Mouse (Mus musculus) hindbrain, embryonic 14.5 days (tissue): ENCODE results near the gene Pheta1. TPM values are rescaled to one million over a fixed set of nuclear protein-coding genes. Genes with fewer than 3 reads are reported as not detected.
A peak's percentile ranks its signal among the peaks of the same experiment; 100 is the strongest.

Experiments used
- ATAC-seq: fragments of 200-750 bp; cut with Nextera tagmentation; 2 replicates; pipeline ENCODE4 v1.8.0; 2017; ENCODE audit warnings: moderate number of reproducible peaks, mild to moderate bottlenecking, moderate TSS enrichment, moderate library complexity; ENCODE audit not compliant: low FRiP score
- DNase-seq: peaks from one replicate; pipeline ENCODE4 v3.0.0-alpha.2; 2015; ENCODE audit warnings: low spot score
- H3K27ac ChIP-seq: fragments of 300-500 bp; sonication (generic); 2 replicates; pipeline ENCODE4 v1.5.1; 2014; ENCODE audit warnings: mild to moderate bottlenecking, moderate library complexity
- H3K27me3 ChIP-seq: fragments of 300-500 bp; sonication (generic); 2 replicates; pipeline ENCODE4 v1.6.1; 2014; ENCODE audit warnings: mild to moderate bottlenecking, low read length, mixed read lengths; ENCODE audit not compliant: control insufficient read depth, insufficient read depth
- H3K36me3 ChIP-seq: fragments of 300-500 bp; sonication (generic); replicated peaks from 2 replicates; pipeline ENCODE4 v1.6.1; 2014; ENCODE audit not compliant: control insufficient read depth, insufficient read depth
- H3K4me1 ChIP-seq: fragments of 300-500 bp; sonication (generic); replicated peaks from 2 replicates; pipeline ENCODE4 v1.6.1; 2014; ENCODE audit warnings: antibody characterized with exemption, low read length, mixed read lengths; ENCODE audit not compliant: control insufficient read depth, insufficient read depth
- H3K4me2 ChIP-seq: fragments of 300-500 bp; sonication (generic); replicated peaks from 2 replicates; pipeline ENCODE4 v1.6.1; 2014; ENCODE audit warnings: mild to moderate bottlenecking, moderate library complexity
- H3K4me3 ChIP-seq: fragments of 300-500 bp; sonication (generic); replicated peaks from 2 replicates; pipeline ENCODE4 v1.5.1; 2014; ENCODE audit warnings: mild to moderate bottlenecking, low read length
- H3K9ac ChIP-seq: fragments of 300-500 bp; sonication (generic); 2 replicates; pipeline ENCODE4 v1.6.1; 2014
- H3K9me3 ChIP-seq: fragments of 300-500 bp; sonication (generic); 2 replicates; pipeline ENCODE4 v1.6.1; 2016; ENCODE audit warnings: low read length; ENCODE audit not compliant: control insufficient read depth
- WGBS: fragments of 180-500 bp; shearing (Covaris S2); extraction: QIAGEN DNeasy Blood & Tissue Kit; methylation state at CpG from one replicate; pipeline ENCODE4 v1.1.7; 2014; 5-methylcytosine and 5-hydroxymethylcytosine counted together
- polyA plus RNA-seq: library from polyadenylated mRNA; unstranded; fragments of >200 nt; fragmentation: Nextera tagmentation; extraction: Ambion mirVana; gene quantifications from 2 replicates; pipeline ENCODE4 v1.2.1, GENCODE M21; 2014

Gene Pheta1
- 28.7 and 32.3 TPM in 2 replicates for polyA plus RNA-seq

DNA sequence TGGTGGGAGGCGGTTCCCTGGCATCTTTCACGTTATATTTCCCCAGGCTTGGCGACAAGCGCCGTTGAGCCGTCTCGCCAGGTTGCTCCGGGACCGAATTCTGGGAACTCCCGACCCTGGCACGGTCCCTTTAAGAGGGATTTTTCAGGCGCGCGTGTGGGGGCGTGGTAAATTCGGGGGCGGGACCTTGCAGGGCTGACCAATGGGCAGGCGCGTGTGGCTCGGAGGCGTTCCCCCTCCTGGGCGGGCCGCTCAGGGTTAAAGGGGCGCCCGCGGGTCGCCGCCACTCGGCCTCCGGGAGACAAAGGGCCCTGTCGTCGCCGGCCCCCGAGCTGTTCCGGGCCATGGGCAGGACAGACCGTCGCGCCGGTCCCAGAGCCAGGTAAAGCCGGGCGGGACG is at the start of gene Pheta1:
Gene Pheta1 (plus strand): TSS at position 242 of the 400 bp plus-strand sequence.
- Histone ChIP-seq H3K4me3 (peak within 1 kb of the TSS; percentile 67), H3K9ac (peak within 1 kb of the TSS; percentile 74), H3K4me2 (peak within 1 kb of the TSS; percentile 58), H3K9me3 (no peaks in the 10 kb centered on the region), H3K27me3 (peaks cover 16% of the 10 kb centered on the region), H3K4me1 (peaks cover 18% of the 10 kb centered on the region), H3K36me3 (peaks cover 24% of the 10 kb centered on the region), H3K27ac (peak within 1 kb of the TSS; percentile 40)
- peak; percentile 92 for DNase-seq
- WGBS, result under 1% methylated on average over 39 of the region's 42 CpGs
- peak; percentile 90 for ATAC-seq

DNA sequence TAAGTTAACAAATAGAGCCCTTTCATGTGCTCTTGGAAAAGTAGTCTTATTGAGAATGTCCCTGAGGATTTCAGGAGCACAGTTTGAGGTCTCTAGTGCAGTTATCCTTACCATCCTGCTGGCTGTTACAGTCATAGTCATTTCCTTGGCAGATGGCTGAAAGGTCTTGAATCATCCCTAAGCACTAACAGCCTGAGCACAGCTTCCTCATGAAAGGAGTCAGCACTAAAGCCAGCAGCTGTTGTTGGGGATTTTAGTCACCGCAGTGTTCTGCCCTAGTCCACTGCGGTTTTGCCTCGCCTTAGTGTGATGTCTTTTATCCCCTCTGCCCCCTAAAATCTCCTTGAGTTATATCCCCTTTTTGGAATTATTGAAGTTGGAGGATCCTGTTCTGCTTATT is 41.6 kb upstream of the Pheta1 start:
- no peak overlapping the region for H3K4me3 ChIP-seq
- WGBS, result 81% methylated on average over 3 of the region's 3 CpGs
- no peaks in the 10 kb centered on the region for H3K4me1 ChIP-seq
- DNase-seq, result no peak
- no peaks in the 10 kb centered on the region for H3K27me3 ChIP-seq
- peaks cover 69% of the 10 kb centered on the region for H3K36me3 ChIP-seq
- H3K27ac ChIP-seq, result no peak overlapping the region
- no peaks in the 10 kb centered on the region for H3K9me3 ChIP-seq
- ATAC-seq, result no peak
- no peak overlapping the region for H3K4me2 ChIP-seq
- no peak overlapping the region for H3K9ac ChIP-seq

DNA sequence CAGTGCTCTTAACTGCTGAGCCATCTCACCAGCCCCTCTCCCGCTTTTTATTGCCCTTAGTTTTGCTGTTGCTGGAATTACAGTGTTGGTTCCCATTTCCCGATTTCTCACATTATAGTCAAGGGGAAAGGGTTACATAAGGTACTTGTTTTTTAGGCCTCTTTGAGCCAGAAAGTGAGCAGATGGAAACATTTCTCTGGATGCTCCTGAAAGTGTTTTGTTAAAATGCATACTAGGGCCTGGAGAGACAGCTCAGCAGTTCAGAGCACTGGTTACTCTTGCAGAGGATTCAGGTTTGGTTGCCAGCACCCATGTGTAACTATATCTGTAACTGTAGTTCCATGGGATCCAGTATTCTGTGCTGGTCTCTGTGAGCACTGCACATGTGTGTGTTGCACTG is 40.6 kb upstream of the Pheta1 start:
- no peaks in the 10 kb centered on the region for H3K27me3 ChIP-seq
- H3K4me3 ChIP-seq, result no peak overlapping the region
- H3K9me3 ChIP-seq, result no peaks in the 10 kb centered on the region
- 94% methylated on average over 2 of the region's 2 CpGs for WGBS
- no peak for ATAC-seq
- no peak for DNase-seq
- H3K9ac ChIP-seq, result no peak overlapping the region
- no peaks in the 10 kb centered on the region for H3K4me1 ChIP-seq
- no peak overlapping the region for H3K4me2 ChIP-seq
- H3K36me3 ChIP-seq, result peaks cover 68% of the 10 kb centered on the region
- H3K27ac ChIP-seq, result no peak overlapping the region

DNA sequence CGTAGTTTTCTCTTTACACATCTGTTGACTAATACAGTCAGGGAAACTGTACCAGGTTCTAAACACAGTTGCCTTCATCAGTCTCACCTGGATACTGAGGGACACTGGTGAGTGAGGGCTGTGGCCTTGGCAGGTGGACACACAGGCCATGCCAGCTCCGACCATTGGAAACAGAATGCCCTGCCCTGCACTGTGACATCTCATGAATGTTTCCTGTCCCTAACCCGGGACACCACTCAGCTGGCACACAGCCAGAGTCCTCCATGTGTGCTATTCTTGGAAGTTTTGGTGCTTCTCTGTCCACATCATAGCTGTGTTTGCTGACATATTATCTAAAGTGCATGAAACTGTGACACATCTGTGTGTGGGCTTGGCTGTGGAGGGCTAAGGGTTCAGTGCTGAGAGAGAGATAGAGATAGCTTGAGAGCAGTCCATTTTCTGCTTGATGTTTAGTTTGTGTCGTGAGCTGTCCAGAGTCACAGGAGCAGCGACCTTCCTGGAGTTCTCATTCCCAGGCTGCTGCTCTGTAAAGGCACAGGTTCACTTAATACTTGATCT is 39.0 kb upstream of the Pheta1 start:
- Histone ChIP-seq H3K4me2 (no peak overlapping the region), H3K9me3 (no peaks in the 10 kb centered on the region), H3K4me3 (no peak overlapping the region), H3K9ac (no peak overlapping the region), H3K27me3 (no peaks in the 10 kb centered on the region), H3K27ac (no peak overlapping the region), H3K4me1 (no peaks in the 10 kb centered on the region), H3K36me3 (peaks cover 68% of the 10 kb centered on the region)
- ATAC-seq (no peak), DNase-seq (no peak)
- 85% methylated on average over 5 of the region's 5 CpGs for WGBS

DNA sequence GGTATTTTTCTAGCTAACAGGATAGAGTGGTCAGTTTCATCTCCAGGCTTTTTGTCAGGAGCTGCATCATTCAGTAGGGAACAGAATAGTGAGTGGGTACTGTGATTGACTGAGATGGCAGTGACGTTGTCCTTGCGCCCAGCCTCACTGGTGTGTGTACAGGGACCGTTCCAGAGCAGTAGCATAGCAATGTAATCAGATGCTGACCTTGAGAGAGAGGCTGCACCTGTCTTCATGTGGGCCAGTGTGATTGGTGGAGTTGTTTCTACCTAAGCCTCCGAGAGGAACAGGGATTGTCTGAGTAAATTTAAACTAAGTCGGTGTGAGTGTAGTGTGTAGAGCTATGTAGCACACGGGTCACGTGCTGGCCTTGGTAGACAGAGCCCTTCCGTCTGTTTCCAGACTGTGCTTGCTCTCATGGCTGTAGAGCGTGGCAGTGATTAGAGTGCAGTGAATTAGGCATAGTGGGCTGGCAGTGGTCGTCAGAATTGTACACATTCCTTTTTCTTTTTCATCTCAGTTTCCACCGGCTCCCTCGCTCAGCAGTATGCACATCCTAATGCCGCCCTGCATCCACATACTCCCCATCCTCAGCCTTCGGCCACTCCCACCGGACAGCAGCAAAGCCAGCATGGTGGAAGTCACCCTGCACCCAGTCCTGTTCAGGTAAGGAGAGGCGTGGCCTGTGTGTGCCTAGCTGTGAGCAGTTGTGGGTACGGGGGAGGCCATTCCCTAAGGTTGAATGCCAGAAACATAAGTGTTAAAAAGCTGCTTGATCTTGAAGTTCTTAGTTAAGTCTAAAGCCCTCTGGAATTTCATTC is 38.2 kb upstream of the Pheta1 start:
- DNase-seq (no peak), ATAC-seq (no peak)
- Histone ChIP-seq H3K27ac (no peak overlapping the region), H3K36me3 (peaks cover 67% of the 10 kb centered on the region), H3K4me1 (no peaks in the 10 kb centered on the region), H3K9ac (no peak overlapping the region), H3K9me3 (no peaks in the 10 kb centered on the region), H3K27me3 (no peaks in the 10 kb centered on the region), H3K4me2 (no peak overlapping the region), H3K4me3 (no peak overlapping the region)
- 86% methylated on average over 17 of the region's 17 CpGs for WGBS

DNA sequence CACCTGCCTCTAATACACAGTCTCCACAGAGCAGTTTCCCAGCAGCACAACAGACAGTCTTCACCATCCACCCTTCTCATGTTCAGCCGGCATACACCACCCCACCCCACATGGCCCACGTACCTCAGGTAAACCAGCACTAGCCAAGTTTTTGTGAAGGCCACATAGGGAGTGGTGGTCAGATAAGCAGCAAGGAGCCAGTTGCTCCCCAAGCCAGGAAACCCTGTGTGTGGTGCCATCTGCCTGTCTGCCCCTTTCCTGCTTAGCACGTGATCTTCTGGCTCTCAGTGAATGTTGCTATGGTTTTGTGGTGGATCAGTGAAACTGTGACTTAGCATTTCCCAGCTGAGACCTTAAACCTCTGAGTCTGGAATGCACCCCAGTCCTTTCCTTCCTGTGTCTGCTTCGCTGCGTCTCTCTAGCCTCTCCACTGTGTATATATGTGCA is 37.3 kb upstream of the Pheta1 start:
- peaks cover 73% of the 10 kb centered on the region for H3K36me3 ChIP-seq
- no peak overlapping the region for H3K27ac ChIP-seq
- no peak overlapping the region for H3K4me3 ChIP-seq
- no peak overlapping the region for H3K9ac ChIP-seq
- no peaks in the 10 kb centered on the region for H3K9me3 ChIP-seq
- H3K27me3 ChIP-seq, result no peaks in the 10 kb centered on the region
- H3K4me2 ChIP-seq, result no peak overlapping the region
- ATAC-seq (no peak), DNase-seq (no peak)
- 87% methylated on average over 5 of the region's 5 CpGs for WGBS
- H3K4me1 ChIP-seq, result no peaks in the 10 kb centered on the region

DNA sequence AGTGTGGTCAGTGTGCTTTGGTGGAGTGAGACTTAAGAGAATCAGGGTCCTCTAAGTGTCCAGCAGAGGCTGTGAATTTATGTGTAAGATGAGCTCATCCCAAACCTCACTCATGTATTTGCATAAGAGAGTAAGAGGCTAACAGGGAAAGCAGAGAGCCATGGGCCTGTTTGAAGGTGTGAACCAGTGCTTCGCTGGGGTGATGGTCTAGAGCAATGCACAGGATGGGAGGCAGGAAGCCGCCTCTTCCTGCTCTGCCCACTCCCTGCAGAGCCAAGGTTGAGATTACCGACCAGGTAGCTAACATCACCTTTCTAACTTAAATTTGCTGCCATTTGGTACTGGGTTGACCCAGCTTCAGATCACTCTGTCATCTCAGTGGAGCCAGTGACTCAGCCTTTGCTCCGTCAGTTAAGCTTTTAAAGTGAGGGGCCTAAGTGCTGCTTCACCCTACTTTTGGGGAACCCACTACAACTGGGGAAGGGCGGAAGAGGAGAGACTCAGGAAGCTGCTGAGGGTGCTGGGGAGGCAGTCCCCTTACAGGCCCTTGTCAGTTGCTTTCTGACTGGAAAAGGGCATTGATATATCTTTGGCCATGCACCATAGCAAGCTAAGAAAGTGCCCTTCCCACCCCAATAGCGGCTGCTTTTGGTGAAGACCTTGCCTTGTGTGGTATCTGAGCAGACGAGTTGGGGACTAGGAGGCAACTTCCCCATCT is 36.1 kb upstream of the Pheta1 start:
- Histone ChIP-seq H3K9ac (no peak overlapping the region), H3K36me3 (peaks cover 83% of the 10 kb centered on the region), H3K27me3 (no peaks in the 10 kb centered on the region), H3K27ac (no peak overlapping the region), H3K4me2 (no peak overlapping the region), H3K4me3 (no peak overlapping the region), H3K4me1 (no peaks in the 10 kb centered on the region), H3K9me3 (no peaks in the 10 kb centered on the region)
- no peak for DNase-seq
- 89% methylated on average over 7 of the region's 7 CpGs for WGBS
- ATAC-seq, result no peak

DNA sequence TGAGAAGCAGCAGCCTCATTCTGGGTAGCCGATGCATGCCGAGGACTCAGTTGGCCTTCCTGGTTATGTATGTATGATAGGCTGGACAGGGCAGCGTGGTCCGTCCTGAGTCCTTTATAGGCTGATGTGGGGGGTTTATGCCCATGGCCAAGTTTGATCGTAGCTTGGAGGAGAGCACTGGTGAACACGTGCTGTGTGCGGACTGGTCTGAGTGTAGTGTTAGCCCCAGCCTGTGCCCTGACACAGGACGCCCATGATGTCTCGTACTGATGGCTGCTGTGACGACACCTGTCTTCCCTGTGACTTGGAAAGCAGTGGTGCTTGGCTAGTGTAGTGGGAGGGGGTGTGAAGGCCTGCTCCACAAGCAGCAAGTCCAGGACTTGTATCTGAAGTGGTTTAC is 35.0 kb upstream of the Pheta1 start:
- 98% methylated on average over 10 of the region's 10 CpGs for WGBS
- Histone ChIP-seq H3K4me2 (no peak overlapping the region), H3K27ac (no peak overlapping the region), H3K36me3 (peaks cover 90% of the 10 kb centered on the region), H3K4me3 (no peak overlapping the region), H3K27me3 (no peaks in the 10 kb centered on the region), H3K4me1 (no peaks in the 10 kb centered on the region), H3K9me3 (no peaks in the 10 kb centered on the region), H3K9ac (no peak overlapping the region)
- no peak for ATAC-seq
- DNase-seq, result no peak

DNA sequence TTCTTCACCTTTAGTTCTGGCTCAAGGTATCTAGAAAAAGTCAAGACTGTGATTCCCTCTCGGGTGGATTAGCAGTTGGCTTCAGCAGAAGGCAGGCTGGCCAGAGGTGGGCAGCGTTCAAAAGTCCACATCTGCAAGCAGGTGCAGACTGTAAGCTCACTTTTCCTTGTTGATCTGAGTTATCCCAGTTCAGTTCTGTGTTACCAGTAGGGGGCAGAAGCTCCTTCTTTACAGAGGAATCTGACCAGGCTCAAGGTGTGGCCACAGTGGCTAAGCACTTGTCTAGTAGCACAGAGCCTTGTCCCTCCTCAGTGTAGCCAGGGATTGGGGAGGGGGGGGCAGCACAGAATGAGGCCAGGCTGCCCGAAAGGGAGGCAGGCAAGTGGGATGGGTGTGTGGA is 33.7 kb upstream of the Pheta1 start:
- peak; percentile 62 for DNase-seq
- Histone ChIP-seq H3K36me3 (peaks cover 97% of the 10 kb centered on the region), H3K27ac (no peak overlapping the region), H3K27me3 (no peaks in the 10 kb centered on the region), H3K4me3 (no peak overlapping the region), H3K9ac (no peak overlapping the region), H3K4me1 (no peaks in the 10 kb centered on the region), H3K4me2 (no peak overlapping the region), H3K9me3 (no peaks in the 10 kb centered on the region)
- 71% methylated on average over 3 of the region's 3 CpGs for WGBS
- ATAC-seq, result no peak
